Mouse (Mus musculus): ENCODE data around the gene Aff3. TPM values are rescaled to one million over a fixed set of nuclear protein-coding genes. Genes with fewer than 3 reads are reported as not detected.

Gene Aff3
- polyA plus RNA-seq, 1 experiment from 2014 or later, result 5.7 TPM

DNA sequence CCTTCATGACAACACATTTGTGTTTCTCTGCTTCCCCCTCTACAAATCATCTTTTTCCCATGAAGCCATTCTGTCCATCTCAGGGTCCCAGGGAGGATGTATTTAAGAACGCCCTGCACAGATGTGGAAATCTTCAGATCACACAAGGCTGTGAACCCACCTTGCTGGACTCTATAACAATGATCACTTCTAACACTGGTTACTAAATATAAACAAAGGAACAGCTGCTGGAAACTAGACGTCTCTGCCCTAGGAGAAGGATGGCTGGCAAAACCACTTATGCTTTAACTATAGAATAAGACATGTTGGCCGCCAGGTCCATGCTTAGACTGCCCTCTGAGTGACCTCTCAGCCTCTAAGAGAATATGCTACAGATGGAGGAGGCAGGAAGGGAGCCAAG, 69.4 kb downstream of the Aff3 start:
- ATAC-seq (ENCODE audit: insufficient number of reproducible peaks, low FRiP score), result no peak
- Histone ChIP-seq H3K9me3 (replicated peaks) (no peaks in the 10 kb centered on the region), H3K27ac (ENCODE audit: poor library complexity, severe bottlenecking) (no peak overlapping the region), H3K4me3 (no peak overlapping the region), H3K4me2 (no peak overlapping the region), H3K9ac (no peak overlapping the region), H3K27me3 (replicated peaks) (no peaks in the 10 kb centered on the region), H3K4me1 (replicated peaks) (peaks cover 17% of the 10 kb centered on the region), H3K36me3 (no peaks in the 10 kb centered on the region)
- 47% methylated on average over 3 of the region's 3 CpGs for WGBS

DNA sequence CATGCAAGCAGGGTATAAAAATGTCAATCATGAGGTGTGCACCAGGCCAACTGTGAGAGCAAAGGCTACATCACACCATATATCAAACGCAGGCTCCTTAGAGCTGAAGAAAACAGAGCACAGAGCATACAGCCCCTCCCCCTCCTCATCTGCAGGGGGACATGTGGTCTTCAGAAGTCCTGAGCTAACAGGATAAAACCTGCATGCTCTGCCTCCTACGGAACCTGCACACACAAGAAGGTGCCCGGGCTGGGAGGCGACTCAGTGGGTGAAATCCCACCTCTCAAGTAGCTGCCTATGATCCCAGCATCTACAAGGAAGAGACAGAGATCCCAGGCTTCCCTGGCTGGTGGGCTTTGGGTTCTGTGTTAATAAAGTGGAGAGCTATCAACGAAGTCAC, 70.0 kb downstream of the Aff3 start:
- no peak overlapping the region for H3K27ac ChIP-seq (ENCODE audit: poor library complexity, severe bottlenecking)
- H3K4me3 ChIP-seq, result no peak overlapping the region
- H3K9me3 ChIP-seq (replicated peaks), result peaks cover under 1% of the 10 kb centered on the region; the same call in 1 of the 2 replicates
- 63% methylated on average over 5 of the region's 5 CpGs for WGBS
- no peaks in the 10 kb centered on the region for H3K27me3 ChIP-seq (replicated peaks)
- peaks cover 18% of the 10 kb centered on the region for H3K4me1 ChIP-seq (replicated peaks)
- no peak overlapping the region for H3K9ac ChIP-seq
- no peak overlapping the region for H3K4me2 ChIP-seq
- no peaks in the 10 kb centered on the region for H3K36me3 ChIP-seq
- ATAC-seq (ENCODE audit: insufficient number of reproducible peaks, low FRiP score), result no peak

DNA sequence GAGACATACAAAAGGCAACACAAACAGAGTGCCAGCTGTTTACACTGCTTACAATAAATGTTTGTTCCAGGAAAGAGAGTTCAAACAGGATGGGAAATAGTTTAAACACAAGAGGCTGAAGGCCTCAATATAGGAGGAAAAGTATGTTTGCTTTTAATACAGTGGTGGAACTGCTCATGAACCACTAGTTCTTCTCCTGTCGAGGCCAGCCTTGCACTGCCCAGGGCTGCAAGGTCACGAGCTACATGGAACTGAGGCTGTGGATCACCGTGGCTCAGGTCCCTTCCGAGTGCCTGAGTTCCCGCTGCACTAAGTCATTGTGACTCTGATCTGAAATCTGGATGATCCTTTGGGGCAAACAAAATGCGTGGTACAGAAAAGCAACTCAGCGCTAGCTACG, 73.6 kb downstream of the Aff3 start:
- Histone ChIP-seq H3K4me2 (no peak overlapping the region), H3K4me1 (replicated peaks) (peaks cover 18% of the 10 kb centered on the region), H3K4me3 (no peak overlapping the region), H3K36me3 (no peaks in the 10 kb centered on the region), H3K9ac (no peak overlapping the region), H3K27ac (ENCODE audit: poor library complexity, severe bottlenecking) (no peak overlapping the region), H3K27me3 (replicated peaks) (no peaks in the 10 kb centered on the region), H3K9me3 (replicated peaks) (peaks cover 4% of the 10 kb centered on the region; the same call in 1 of the 2 replicates)
- ATAC-seq (ENCODE audit: insufficient number of reproducible peaks, low FRiP score), result no peak
- WGBS, result 69% methylated on average over 8 of the region's 8 CpGs

DNA sequence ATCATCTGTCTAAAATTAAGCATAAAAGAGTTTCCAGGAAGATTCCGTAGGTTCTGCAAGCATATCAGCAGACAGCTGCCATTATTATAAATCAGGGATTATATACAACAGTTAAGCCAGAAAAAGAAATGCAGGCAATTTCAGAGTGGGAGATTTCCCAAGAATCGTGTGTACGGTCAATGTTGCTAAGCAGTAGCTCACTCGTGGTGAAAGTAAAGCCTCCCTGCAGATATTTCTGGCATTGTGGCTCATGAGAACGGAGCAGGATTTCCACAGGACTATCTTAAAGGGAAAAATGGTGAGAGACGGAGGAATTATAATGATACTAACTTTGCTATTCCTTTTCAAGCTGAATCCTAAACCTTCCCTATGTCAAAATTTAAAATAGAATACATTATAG, 76.0 kb downstream of the Aff3 start:
- ATAC-seq (ENCODE audit: insufficient number of reproducible peaks, low FRiP score), result no peak
- H3K36me3 ChIP-seq, result no peaks in the 10 kb centered on the region
- H3K4me2 ChIP-seq, result no peak overlapping the region
- 61% methylated on average over 6 of the region's 6 CpGs for WGBS
- no peaks in the 10 kb centered on the region for H3K27me3 ChIP-seq (replicated peaks)
- no peak overlapping the region for H3K27ac ChIP-seq (ENCODE audit: poor library complexity, severe bottlenecking)
- H3K9me3 ChIP-seq (replicated peaks), result peaks cover 4% of the 10 kb centered on the region; the same call in 1 of the 2 replicates
- H3K4me3 ChIP-seq, result no peak overlapping the region
- H3K4me1 ChIP-seq (replicated peaks), result peaks cover 4% of the 10 kb centered on the region
- H3K9ac ChIP-seq, result no peak overlapping the region

DNA sequence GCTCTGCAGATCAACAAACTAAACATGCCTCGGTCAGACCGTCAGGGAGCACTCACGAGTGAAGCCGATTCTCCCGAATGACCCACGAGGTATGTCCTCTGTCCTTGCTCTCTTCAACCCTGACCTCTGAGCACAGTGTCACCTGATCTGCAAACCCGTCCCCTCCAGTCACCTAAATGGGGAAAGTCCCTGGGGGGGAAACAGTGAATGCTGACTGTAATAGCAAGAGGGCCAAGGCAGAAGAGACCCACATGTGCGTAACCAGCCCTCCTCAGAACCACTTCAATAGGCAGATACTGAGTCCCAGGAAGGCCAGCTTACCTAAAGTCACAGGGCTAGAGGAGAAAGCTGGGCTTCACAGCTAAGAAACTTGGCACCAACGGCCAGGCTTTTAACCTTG, 82.4 kb downstream of the Aff3 start:
- Histone ChIP-seq H3K27me3 (replicated peaks) (no peaks in the 10 kb centered on the region), H3K4me3 (no peak overlapping the region), H3K9me3 (replicated peaks) (no peaks in the 10 kb centered on the region), H3K4me2 (no peak overlapping the region), H3K27ac (ENCODE audit: poor library complexity, severe bottlenecking) (no peak overlapping the region), H3K9ac (no peak overlapping the region), H3K36me3 (no peaks in the 10 kb centered on the region), H3K4me1 (replicated peaks) (0 out of 2 replicates have a peak, but pooled peaks cover 8% of the 10 kb centered on the region)
- no peak for ATAC-seq (ENCODE audit: insufficient number of reproducible peaks, low FRiP score)
- WGBS, result 72% methylated on average over 9 of the region's 9 CpGs

DNA sequence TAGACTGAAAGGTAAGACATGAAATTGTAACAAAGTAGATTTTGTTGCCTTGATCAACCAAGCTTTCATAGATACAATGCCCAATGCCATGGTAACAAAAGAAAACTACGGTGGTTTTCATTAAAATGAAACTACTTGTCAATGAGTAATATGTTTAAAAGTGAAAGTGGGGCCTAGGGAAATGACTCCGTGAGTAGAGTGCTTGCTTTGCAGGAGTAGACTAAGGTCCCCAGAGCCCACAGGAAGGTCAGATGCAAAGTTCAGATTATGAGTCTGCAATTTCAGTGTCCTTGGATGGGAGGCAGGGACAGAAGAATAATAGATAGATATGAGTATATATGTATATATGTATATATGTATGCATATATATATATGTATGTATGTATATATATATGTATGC, 84.2 kb downstream of the Aff3 start:
- 85% methylated on average over 2 of the region's 2 CpGs for WGBS
- ATAC-seq (ENCODE audit: insufficient number of reproducible peaks, low FRiP score), result no peak

DNA sequence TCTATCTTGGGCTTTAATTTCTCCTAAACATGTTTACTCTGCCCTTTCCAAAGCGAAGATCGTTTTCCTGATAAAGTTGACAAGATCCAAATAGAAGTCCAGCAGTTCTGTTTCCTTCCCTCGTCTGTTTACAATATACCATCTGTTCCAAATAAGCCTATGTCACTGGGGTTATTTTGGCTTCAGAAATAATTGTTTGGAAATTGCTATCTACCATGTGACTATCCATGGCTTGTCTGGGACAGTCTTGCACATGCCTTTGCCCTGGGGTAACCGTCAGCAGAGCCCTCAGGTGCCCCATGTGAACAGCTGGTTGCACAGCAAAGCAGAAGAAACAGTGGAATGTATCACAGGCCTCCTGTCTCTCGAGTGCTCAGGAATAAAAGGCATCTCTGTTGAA, 86.4 kb downstream of the Aff3 start:
- Histone ChIP-seq H3K27me3 (replicated peaks) (no peaks in the 10 kb centered on the region), H3K4me1 (replicated peaks) (0 out of 2 replicates have a peak, but pooled peaks cover 8% of the 10 kb centered on the region), H3K4me2 (no peak overlapping the region), H3K27ac (ENCODE audit: poor library complexity, severe bottlenecking) (no peak overlapping the region), H3K9ac (no peak overlapping the region), H3K36me3 (no peaks in the 10 kb centered on the region), H3K9me3 (replicated peaks) (no peaks in the 10 kb centered on the region), H3K4me3 (no peak overlapping the region)
- no peak for ATAC-seq (ENCODE audit: insufficient number of reproducible peaks, low FRiP score)
- WGBS, result 61% methylated on average over 5 of the region's 5 CpGs

More for the DNA sequence above, 84.2 kb downstream of the Aff3 start:
- H3K27ac ChIP-seq (ENCODE audit: poor library complexity, severe bottlenecking), result no peak overlapping the region
- H3K27me3 ChIP-seq (replicated peaks), result no peaks in the 10 kb centered on the region
- no peak overlapping the region for H3K4me2 ChIP-seq
- 0 out of 2 replicates have a peak, but pooled peaks cover 8% of the 10 kb centered on the region for H3K4me1 ChIP-seq (replicated peaks)
- H3K9ac ChIP-seq, result no peak overlapping the region
- no peaks in the 10 kb centered on the region for H3K9me3 ChIP-seq (replicated peaks)
- H3K4me3 ChIP-seq, result no peak overlapping the region
- no peaks in the 10 kb centered on the region for H3K36me3 ChIP-seq

DNA sequence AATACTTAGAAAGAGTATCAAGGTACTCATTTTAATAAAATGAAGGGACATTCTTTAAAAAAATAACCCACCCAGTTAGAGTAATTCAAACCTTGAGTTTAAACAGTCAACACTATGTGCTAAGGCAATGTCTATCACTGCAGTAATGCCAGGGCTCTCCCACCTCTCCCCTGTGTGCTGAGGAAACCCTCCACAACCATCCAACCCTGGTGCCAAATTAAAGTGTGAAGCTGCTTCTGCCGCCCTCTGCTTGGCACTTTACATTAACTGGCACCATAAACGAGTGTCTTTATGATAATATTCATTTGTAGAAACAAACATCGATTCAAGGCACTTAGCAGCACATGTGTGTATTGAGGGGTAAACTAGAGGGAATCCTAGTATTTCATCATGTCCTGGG, 97.0 kb downstream of the Aff3 start:
- ATAC-seq (ENCODE audit: insufficient number of reproducible peaks, low FRiP score), result no peak
- H3K27me3 ChIP-seq (replicated peaks), result no peaks in the 10 kb centered on the region
- 62% methylated on average over 3 of the region's 3 CpGs for WGBS

DNA sequence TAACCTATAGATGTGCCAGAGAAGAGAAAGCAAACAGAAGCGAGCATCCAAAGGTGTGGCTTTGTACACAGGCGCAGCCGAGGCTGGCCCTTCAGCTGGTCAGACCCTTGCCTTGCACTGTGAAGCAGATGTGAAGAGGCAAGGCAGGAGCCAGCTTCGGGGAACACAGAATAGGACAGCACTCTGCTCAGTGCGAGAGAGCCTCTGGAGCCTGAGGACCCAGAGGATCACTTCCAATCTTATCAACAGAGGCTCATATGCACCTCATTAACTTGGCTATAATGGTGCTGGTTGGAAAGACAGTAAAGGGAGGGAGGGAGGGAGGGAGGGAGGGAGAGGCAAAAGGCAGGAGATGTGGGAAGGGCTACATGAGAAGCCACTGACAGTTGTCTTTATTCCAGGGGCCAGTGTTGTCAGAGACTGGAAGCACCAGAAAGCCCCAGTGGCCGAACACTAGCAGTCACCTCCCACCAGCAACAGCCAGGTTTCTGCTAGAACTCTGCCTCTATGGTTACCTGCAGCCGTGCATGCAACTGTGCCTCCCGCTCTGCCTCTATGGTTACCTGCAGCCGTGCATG, 98.6 kb downstream of the Aff3 start:
- peaks cover 43% of the 10 kb centered on the region for H3K4me1 ChIP-seq (replicated peaks)
- no peak overlapping the region for H3K9ac ChIP-seq
- H3K36me3 ChIP-seq, result no peaks in the 10 kb centered on the region
- H3K9me3 ChIP-seq (replicated peaks), result no peaks in the 10 kb centered on the region
- 43% methylated on average over 9 of the region's 9 CpGs for WGBS
- no peak overlapping the region for H3K27ac ChIP-seq (ENCODE audit: poor library complexity, severe bottlenecking)
- no peak for ATAC-seq (ENCODE audit: insufficient number of reproducible peaks, low FRiP score)
- peak overlapping the region; percentile 6; the same call in 1 of the 2 replicates for H3K4me2 ChIP-seq
- H3K27me3 ChIP-seq (replicated peaks), result no peaks in the 10 kb centered on the region
- no peak overlapping the region for H3K4me3 ChIP-seq

More for the DNA sequence above, 97.0 kb downstream of the Aff3 start:
- peaks cover 37% of the 10 kb centered on the region for H3K4me1 ChIP-seq (replicated peaks)
- H3K9me3 ChIP-seq (replicated peaks), result no peaks in the 10 kb centered on the region
- H3K36me3 ChIP-seq, result no peaks in the 10 kb centered on the region
- H3K27ac ChIP-seq (ENCODE audit: poor library complexity, severe bottlenecking), result no peak overlapping the region
- no peak overlapping the region for H3K4me2 ChIP-seq
- no peak overlapping the region for H3K9ac ChIP-seq
- H3K4me3 ChIP-seq, result no peak overlapping the region

DNA sequence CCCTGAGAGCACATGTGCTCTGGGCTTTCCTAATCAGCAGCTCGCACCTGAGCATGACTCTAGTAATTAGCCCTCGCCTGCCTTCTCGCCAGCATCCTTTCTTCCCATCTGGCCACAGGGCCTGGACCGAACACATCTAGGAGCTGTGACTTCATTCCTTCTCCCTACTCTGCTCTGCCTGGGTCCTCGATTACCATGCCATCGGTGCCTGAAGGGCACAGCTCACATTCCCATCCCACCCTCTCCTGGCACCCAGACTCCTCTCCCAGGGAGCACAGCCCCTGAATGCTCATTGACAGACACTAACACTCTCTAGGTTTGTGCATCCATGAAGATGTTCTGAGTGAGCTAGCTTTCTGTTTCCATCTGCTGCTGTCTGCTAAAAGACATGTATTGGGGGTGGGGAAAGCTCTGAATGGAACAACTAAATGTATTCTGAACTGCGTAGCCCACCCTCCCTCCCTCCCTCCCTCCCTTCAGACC, 99.4 kb downstream of the Aff3 start:
- Histone ChIP-seq H3K27me3 (replicated peaks) (no peaks in the 10 kb centered on the region), H3K9ac (no peak overlapping the region), H3K4me1 (replicated peaks) (peaks cover 39% of the 10 kb centered on the region), H3K27ac (ENCODE audit: poor library complexity, severe bottlenecking) (no peak overlapping the region), H3K36me3 (no peaks in the 10 kb centered on the region), H3K4me3 (no peak overlapping the region), H3K4me2 (no peak overlapping the region), H3K9me3 (replicated peaks) (no peaks in the 10 kb centered on the region)
- 65% methylated on average over 7 of the region's 7 CpGs for WGBS
- no peak for ATAC-seq (ENCODE audit: insufficient number of reproducible peaks, low FRiP score)

DNA sequence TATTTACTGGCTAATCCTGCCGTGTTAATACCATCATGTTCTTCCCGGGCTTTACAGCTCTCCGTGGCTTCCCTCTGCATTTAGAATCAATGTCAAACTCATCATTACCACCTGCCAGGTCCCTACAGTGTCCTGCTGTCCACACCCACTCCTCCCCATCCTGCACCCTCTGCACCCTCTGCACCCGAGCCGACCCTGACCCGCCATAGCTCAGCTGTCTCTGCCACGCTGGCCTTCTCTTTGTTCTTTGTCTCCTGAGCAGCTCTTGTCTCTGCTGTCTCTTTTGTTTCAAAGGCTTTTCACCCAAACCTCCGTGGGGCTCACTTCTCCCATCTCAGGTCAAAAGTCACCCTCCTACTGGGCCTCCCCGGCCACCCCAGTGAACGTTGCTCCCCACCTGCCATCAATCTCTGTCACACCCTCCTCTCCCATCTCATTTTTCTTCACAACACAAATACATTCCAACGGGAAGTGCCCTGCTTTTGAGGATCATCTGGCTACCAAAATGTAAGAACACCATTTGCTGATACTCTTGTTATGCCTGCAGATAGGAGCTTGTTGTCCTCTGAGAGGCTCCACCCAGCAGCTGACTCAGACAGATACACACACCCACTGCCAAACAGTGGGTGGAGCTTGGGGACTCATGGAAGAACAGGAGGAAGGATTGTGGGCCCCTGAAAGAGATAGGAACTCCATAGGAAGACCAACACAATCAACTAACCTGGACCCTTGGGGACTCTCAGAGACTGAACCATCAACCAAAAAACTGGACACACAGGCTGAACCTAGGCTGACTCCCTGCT, 102.2 kb downstream of the Aff3 start:
- 36% methylated on average over 11 of the region's 11 CpGs for WGBS
- H3K9ac ChIP-seq, result no peak overlapping the region

More for the DNA sequence above, 102.2 kb downstream of the Aff3 start:
- Histone ChIP-seq H3K36me3 (no peaks in the 10 kb centered on the region), H3K9me3 (replicated peaks) (no peaks in the 10 kb centered on the region), H3K4me2 (peak overlapping the region; percentile 1; the same call in 1 of the 2 replicates), H3K4me1 (replicated peaks) (peaks cover 44% of the 10 kb centered on the region), H3K27ac (ENCODE audit: poor library complexity, severe bottlenecking) (no peak overlapping the region), H3K27me3 (replicated peaks) (no peaks in the 10 kb centered on the region), H3K4me3 (no peak overlapping the region)
- ATAC-seq (ENCODE audit: insufficient number of reproducible peaks, low FRiP score), result peak; percentile 75
